Mouse (Mus musculus): ENCODE measurements around the gene B3galt6. TPM values are rescaled to one million over a fixed set of nuclear protein-coding genes. Genes with fewer than 3 reads are reported as not detected.

The B3galt6 gene
- polyA plus RNA-seq, 1 experiment from 2014 or later, result 11.5 TPM

GRCm38 (mm10) chr4:156030651-156031118 lies 38.2 kb upstream of the B3galt6 start:
- Histone ChIP-seq H3K4me3 (ENCODE audit: control insufficient read depth in 1 of 2, insufficient read depth in 1 of 2, low read depth in 1 of 2, low read length in 2 of 2) (peak overlapping the region; percentile 58 to 75), H3K27ac (replicated peaks in 1 of 2; ENCODE audit: control insufficient read depth in 1 of 2, insufficient read depth in 1 of 2, low read depth in 2 of 2, low read length in 2 of 2) (peak overlapping the region; percentile 45 to 95; a peak in 2 of 4 replicates), H3K4me1 (ENCODE audit: control insufficient read depth in 2 of 2, insufficient read depth in 2 of 2, low read length in 2 of 2) (peaks cover 26 to 35% of the 10 kb centered on the region in 2 experiments), H3K36me3 (ENCODE audit: control insufficient read depth, insufficient read depth, low read length) (peaks cover 25% of the 10 kb centered on the region), H3K9me3 (ENCODE audit: control insufficient read depth, low read length) (no peaks in the 10 kb centered on the region), H3K27me3 (ENCODE audit: control insufficient read depth, insufficient read depth, low read length) (peaks cover 16% of the 10 kb centered on the region), H3K4me2 (ENCODE audit: low read length) (peak overlapping the region; percentile 66), H3K9ac (ENCODE audit: low read length) (peak overlapping the region; percentile 77)
- no peak for ATAC-seq (ENCODE audit: insufficient number of reproducible peaks, insufficient read depth, low FRiP score, low read depth)
- 37% methylated on average over 9 of the region's 9 CpGs for WGBS

- Histone ChIP-seq H3K9me3 (ENCODE audit: control insufficient read depth, low read length) (no peaks in the 10 kb centered on the region), H3K36me3 (ENCODE audit: control insufficient read depth, insufficient read depth, low read length) (peaks cover 25% of the 10 kb centered on the region)
Observed at GRCm38 (mm10) chr4:156028580-156028979, 36.1 kb upstream of the B3galt6 start.

GRCm38 (mm10) chr4:156026013-156026412 lies 33.6 kb upstream of the B3galt6 start, which contains the start of gene Tnfrsf18:
TSS of gene Tnfrsf18 (plus strand) at chr4:156026164.
- ATAC-seq (ENCODE audit: insufficient number of reproducible peaks, insufficient read depth, low FRiP score, low read depth), result no peak
- no peaks in the 10 kb centered on the region for H3K27me3 ChIP-seq (ENCODE audit: control insufficient read depth, insufficient read depth, low read length)
- H3K36me3 ChIP-seq (ENCODE audit: control insufficient read depth, insufficient read depth, low read length), result peaks cover 25% of the 10 kb centered on the region
- 18% methylated on average over 4 of the region's 4 CpGs for WGBS
- no peaks in the 10 kb centered on the region for H3K9me3 ChIP-seq (ENCODE audit: control insufficient read depth, low read length)
- H3K27ac ChIP-seq (replicated peaks in 1 of 2; ENCODE audit: control insufficient read depth in 1 of 2, insufficient read depth in 1 of 2, low read depth in 2 of 2, low read length in 2 of 2), result peak within 1 kb of the TSS; percentile 4 to 15; a peak in 1 of 4 replicates
- H3K4me1 ChIP-seq (ENCODE audit: control insufficient read depth in 2 of 2, insufficient read depth in 2 of 2, low read length in 2 of 2), result peaks cover 19 to 23% of the 10 kb centered on the region in 2 experiments
- peak within 1 kb of the TSS; percentile 13; the same call in 1 of the 2 replicates for H3K9ac ChIP-seq (ENCODE audit: low read length)
- H3K4me2 ChIP-seq (ENCODE audit: low read length), result no peak within 1 kb of the TSS
- no peak within 1 kb of the TSS for H3K4me3 ChIP-seq (ENCODE audit: control insufficient read depth in 1 of 2, insufficient read depth in 1 of 2, low read depth in 1 of 2, low read length in 2 of 2)

More at GRCm38 (mm10) chr4:156028580-156028979, 36.1 kb upstream of the B3galt6 start:
- H3K4me1 ChIP-seq (ENCODE audit: control insufficient read depth in 2 of 2, insufficient read depth in 2 of 2, low read length in 2 of 2), result peaks cover 24 to 31% of the 10 kb centered on the region in 2 experiments
- no peak overlapping the region for H3K4me3 ChIP-seq (ENCODE audit: control insufficient read depth in 1 of 2, insufficient read depth in 1 of 2, low read depth in 1 of 2, low read length in 2 of 2)
- H3K27ac ChIP-seq (replicated peaks in 1 of 2; ENCODE audit: control insufficient read depth in 1 of 2, insufficient read depth in 1 of 2, low read depth in 2 of 2, low read length in 2 of 2), result no peak overlapping the region
- H3K9ac ChIP-seq (ENCODE audit: low read length), result no peak overlapping the region
- H3K4me2 ChIP-seq (ENCODE audit: low read length), result no peak overlapping the region
- H3K27me3 ChIP-seq (ENCODE audit: control insufficient read depth, insufficient read depth, low read length), result no peaks in the 10 kb centered on the region
- 94% methylated on average over 7 of the region's 7 CpGs for WGBS
- no peak for ATAC-seq (ENCODE audit: insufficient number of reproducible peaks, insufficient read depth, low FRiP score, low read depth)

- H3K9me3 ChIP-seq (ENCODE audit: control insufficient read depth, low read length), result no peaks in the 10 kb centered on the region
- H3K36me3 ChIP-seq (ENCODE audit: control insufficient read depth, insufficient read depth, low read length), result peaks cover 27% of the 10 kb centered on the region
- 78% methylated on average over 7 of the region's 7 CpGs for WGBS
- H3K4me2 ChIP-seq (ENCODE audit: low read length), result no peak overlapping the region
- H3K27me3 ChIP-seq (ENCODE audit: control insufficient read depth, insufficient read depth, low read length), result no peaks in the 10 kb centered on the region
- H3K4me1 ChIP-seq (ENCODE audit: control insufficient read depth in 2 of 2, insufficient read depth in 2 of 2, low read length in 2 of 2), result peaks cover 11 to 14% of the 10 kb centered on the region in 2 experiments
- H3K4me3 ChIP-seq (ENCODE audit: control insufficient read depth in 1 of 2, insufficient read depth in 1 of 2, low read depth in 1 of 2, low read length in 2 of 2), result no peak overlapping the region
- no peak overlapping the region for H3K9ac ChIP-seq (ENCODE audit: low read length)
- no peak for ATAC-seq (ENCODE audit: insufficient number of reproducible peaks, insufficient read depth, low FRiP score, low read depth)
- H3K27ac ChIP-seq (replicated peaks in 1 of 2; ENCODE audit: control insufficient read depth in 1 of 2, insufficient read depth in 1 of 2, low read depth in 2 of 2, low read length in 2 of 2), result no peak overlapping the region; a peak in 1 of 4 replicates
Observed at GRCm38 (mm10) chr4:156024184-156024583, 31.7 kb upstream of the B3galt6 start.

GRCm38 (mm10) chr4:156023520-156023919 lies 31.1 kb upstream of the B3galt6 start:
- H3K36me3 ChIP-seq (ENCODE audit: control insufficient read depth, insufficient read depth, low read length), result peaks cover 22% of the 10 kb centered on the region
- no peak overlapping the region for H3K9ac ChIP-seq (ENCODE audit: low read length)
- no peak for ATAC-seq (ENCODE audit: insufficient number of reproducible peaks, insufficient read depth, low FRiP score, low read depth)
- no peak overlapping the region for H3K4me3 ChIP-seq (ENCODE audit: control insufficient read depth in 1 of 2, insufficient read depth in 1 of 2, low read depth in 1 of 2, low read length in 2 of 2)
- no peak overlapping the region for H3K4me2 ChIP-seq (ENCODE audit: low read length)
- H3K4me1 ChIP-seq (ENCODE audit: control insufficient read depth in 2 of 2, insufficient read depth in 2 of 2, low read length in 2 of 2), result peaks cover 11 to 14% of the 10 kb centered on the region in 2 experiments
- H3K27ac ChIP-seq (replicated peaks in 1 of 2; ENCODE audit: control insufficient read depth in 1 of 2, insufficient read depth in 1 of 2, low read depth in 2 of 2, low read length in 2 of 2), result no peak overlapping the region
- WGBS, result 81% methylated on average over 9 of the region's 9 CpGs
- no peaks in the 10 kb centered on the region for H3K9me3 ChIP-seq (ENCODE audit: control insufficient read depth, low read length)
- no peaks in the 10 kb centered on the region for H3K27me3 ChIP-seq (ENCODE audit: control insufficient read depth, insufficient read depth, low read length)

GRCm38 (mm10) chr4:156021942-156022419 lies 29.5 kb upstream of the B3galt6 start:
- Histone ChIP-seq H3K4me1 (ENCODE audit: control insufficient read depth in 2 of 2, insufficient read depth in 2 of 2, low read length in 2 of 2) (peaks cover 11 to 14% of the 10 kb centered on the region in 2 experiments), H3K4me2 (ENCODE audit: low read length) (no peak overlapping the region), H3K4me3 (ENCODE audit: control insufficient read depth in 1 of 2, insufficient read depth in 1 of 2, low read depth in 1 of 2, low read length in 2 of 2) (no peak overlapping the region), H3K9me3 (ENCODE audit: control insufficient read depth, low read length) (no peaks in the 10 kb centered on the region), H3K27me3 (ENCODE audit: control insufficient read depth, insufficient read depth, low read length) (no peaks in the 10 kb centered on the region), H3K36me3 (ENCODE audit: control insufficient read depth, insufficient read depth, low read length) (peaks cover 7% of the 10 kb centered on the region; the same call in 1 of the 2 replicates), H3K27ac (replicated peaks in 1 of 2; ENCODE audit: control insufficient read depth in 1 of 2, insufficient read depth in 1 of 2, low read depth in 2 of 2, low read length in 2 of 2) (no peak overlapping the region), H3K9ac (ENCODE audit: low read length) (peak overlapping the region; percentile 23; the same call in 1 of the 2 replicates)
- no peak for ATAC-seq (ENCODE audit: insufficient number of reproducible peaks, insufficient read depth, low FRiP score, low read depth)
- 37% methylated on average over 9 of the region's 9 CpGs for WGBS

GRCm38 (mm10) chr4:156021381-156021780 lies 28.9 kb upstream of the B3galt6 start:
- 64% methylated on average over 3 of the region's 3 CpGs for WGBS
- H3K4me2 ChIP-seq (ENCODE audit: low read length), result no peak overlapping the region
- peaks cover 10 to 13% of the 10 kb centered on the region in 2 experiments for H3K4me1 ChIP-seq (ENCODE audit: control insufficient read depth in 2 of 2, insufficient read depth in 2 of 2, low read length in 2 of 2)
- H3K9me3 ChIP-seq (ENCODE audit: control insufficient read depth, low read length), result no peaks in the 10 kb centered on the region
- ATAC-seq (ENCODE audit: insufficient number of reproducible peaks, insufficient read depth, low FRiP score, low read depth), result no peak
- H3K36me3 ChIP-seq (ENCODE audit: control insufficient read depth, insufficient read depth, low read length), result peaks cover 6% of the 10 kb centered on the region; the same call in 1 of the 2 replicates
- H3K4me3 ChIP-seq (ENCODE audit: control insufficient read depth in 1 of 2, insufficient read depth in 1 of 2, low read depth in 1 of 2, low read length in 2 of 2), result no peak overlapping the region
- no peak overlapping the region for H3K9ac ChIP-seq (ENCODE audit: low read length)
- H3K27ac ChIP-seq (replicated peaks in 1 of 2; ENCODE audit: control insufficient read depth in 1 of 2, insufficient read depth in 1 of 2, low read depth in 2 of 2, low read length in 2 of 2), result no peak overlapping the region
- no peaks in the 10 kb centered on the region for H3K27me3 ChIP-seq (ENCODE audit: control insufficient read depth, insufficient read depth, low read length)
